Mouse (Mus musculus) testis, postnatal 14 days (tissue): ENCODE measurements at regions not wholly inside any gene's neighbourhood (a gene's known extent, or its start where the extent isn't known, plus 50 kb on each side); places are given as distances from the start of the nearest gene placed in this dataset.

Experiments used
- DNase-seq: peaks from one replicate; pipeline ENCODE4 v3.0.0; 2021; ENCODE audit warnings: low spot score

GRCm38 (mm10) chr6:52105031-52105593 is 53.0 kb downstream of the Hoxa1 start:
- no peak for DNase-seq

GRCm38 (mm10) chr6:52104141-52104540 is 54.0 kb downstream of the Hoxa1 start:
- DNase-seq = no peak

GRCm38 (mm10) chr6:52103661-52104060 is 54.5 kb downstream of the Hoxa1 start:
- no peak for DNase-seq

- peak; percentile 46 for DNase-seq
These were observed 55.4 kb downstream of the Hoxa1 start for GRCm38 (mm10) chr6:52102699-52103098.

- DNase-seq = no peak
These were observed 55.9 kb downstream of the Hoxa1 start for GRCm38 (mm10) chr6:52102179-52102578.

GRCm38 (mm10) chr6:52101209-52101608 is 56.9 kb downstream of the Hoxa1 start:
- no peak for DNase-seq

GRCm38 (mm10) chr6:52098851-52099250 is 59.3 kb downstream of the Hoxa1 start:
- DNase-seq = no peak

- no peak for DNase-seq
These were observed 62.5 kb downstream of the Hoxa1 start for GRCm38 (mm10) chr6:52095575-52095974.

GRCm38 (mm10) chr6:52091445-52091844 is 66.7 kb downstream of the Hoxa1 start:
- no peak for DNase-seq

GRCm38 (mm10) chr6:52085932-52086643 is 72.0 kb downstream of the Hoxa1 start:
- no peak for DNase-seq

GRCm38 (mm10) chr6:52084622-52085021 is 72.3 kb upstream of the Skap2 start:
- DNase-seq = no peak

- no peak for DNase-seq
These were observed 67.2 kb upstream of the Skap2 start for GRCm38 (mm10) chr6:52079501-52079900.

- no peak for DNase-seq
These were observed 66.4 kb upstream of the Skap2 start for GRCm38 (mm10) chr6:52078530-52079340.

- DNase-seq = no peak
These were observed 64.0 kb upstream of the Skap2 start for GRCm38 (mm10) chr6:52076179-52076932.

GRCm38 (mm10) chr6:52074904-52075303 is 62.6 kb upstream of the Skap2 start:
- DNase-seq = no peak

- no peak for DNase-seq
These were observed 54.8 kb upstream of the Skap2 start for GRCm38 (mm10) chr6:52067151-52067550.

- DNase-seq = no peak
These were observed 53.3 kb upstream of the Skap2 start for GRCm38 (mm10) chr6:52065652-52066051.

- peak; percentile 23 for DNase-seq
These were observed 52.0 kb upstream of the Skap2 start for GRCm38 (mm10) chr6:52064176-52065015.
